Comparison of ENCODE assay signal across 13 mouse cellular contexts in the genomic region with DNA sequence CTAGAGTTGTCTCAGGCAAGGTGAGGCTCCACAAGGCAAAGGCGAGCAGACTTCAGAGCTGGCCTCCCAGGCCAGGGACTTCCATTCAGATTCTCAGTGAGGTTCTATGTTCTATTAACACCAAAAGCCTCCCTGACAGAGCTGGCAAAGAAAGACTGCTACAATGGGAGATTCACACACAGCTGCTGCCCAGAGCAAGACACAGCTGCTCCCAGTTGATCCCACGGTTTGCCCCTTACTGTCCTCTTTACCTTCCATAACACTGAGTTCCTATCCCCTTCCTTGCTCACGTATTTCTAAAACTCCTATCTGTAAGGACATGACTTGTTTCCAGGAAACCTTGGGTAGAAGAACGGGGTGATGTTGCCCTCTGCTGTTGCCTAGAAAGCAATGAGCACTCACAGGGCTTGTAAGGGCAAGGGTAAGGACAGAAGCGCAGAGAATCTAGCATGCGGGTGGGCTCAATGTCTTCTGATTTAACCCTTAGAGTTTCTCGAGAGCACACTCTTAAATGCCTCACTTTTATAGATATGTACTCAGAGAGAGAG.
DNase-seq lines count a peak whose midpoint lies in the region; ATAC-seq and TF ChIP-seq lines count a peak whose summit lies in the region.
"Had no signal": no experiment of that assay in that cellular context is flagged by ENCODE, and none has a peak within 500 bp of the region (broad histone marks: within the 10 kb centered on the region; RNA-seq: fewer than 3 reads in every experiment).

No protein-coding gene starts in this region.

- peaks cover 5% of the 10 kb centered on the region; the same call in 1 of the 2 replicates for H3K4me1 ChIP-seq in intestine, embryonic 14.5 days (replicated peaks; ENCODE audit: control insufficient read depth, insufficient read depth, low read length)
- no peaks in the 10 kb centered on the region for H3K4me1 ChIP-seq in intestine, embryonic 16.5 days (ENCODE audit: control insufficient read depth, insufficient read depth, low read length)
- no peaks in the 10 kb centered on the region for H3K4me1 ChIP-seq in liver, embryonic 14.5 days (replicated peaks; ENCODE audit: control insufficient read depth in 2 of 2, insufficient read depth in 2 of 2, low read length in 1 of 2)
- H3K4me1 ChIP-seq in limb, embryonic 14.5 days (ENCODE audit: control insufficient read depth, insufficient read depth, low read length) = no peaks in the 10 kb centered on the region
- H3K4me1 ChIP-seq: forebrain, embryonic 13.5 days had no signal

- TF ChIP-seq CTCF in liver, embryonic 14.5 days (IDR thresholded peaks at IDR 0.05; ENCODE audit: low read depth) = 0 out of 2 replicates have a peak, but pooled peaks have one; percentile 17

- no peak for TF ChIP-seq EP300 in liver, embryonic 14.5 days (IDR thresholded peaks at IDR 0.05; ENCODE audit: low read depth)

- H3K9me3 ChIP-seq in intestine, embryonic 14.5 days (ENCODE audit: control insufficient read depth, low read length) = no peaks in the 10 kb centered on the region
- no peaks in the 10 kb centered on the region for H3K9me3 ChIP-seq in intestine, embryonic 16.5 days (ENCODE audit: control insufficient read depth, low read length)
- H3K9me3 ChIP-seq in liver, embryonic 14.5 days (ENCODE audit: control insufficient read depth, low read length) = no peaks in the 10 kb centered on the region
- H3K9me3 ChIP-seq in limb, embryonic 14.5 days (ENCODE audit: control insufficient read depth, low read length) = no peaks in the 10 kb centered on the region
- H3K9me3 ChIP-seq: forebrain, embryonic 13.5 days had no signal

- no peak overlapping the region for H3K4me2 ChIP-seq in intestine, embryonic 14.5 days (ENCODE audit: low read length)
- no peak overlapping the region for H3K4me2 ChIP-seq in intestine, embryonic 16.5 days (ENCODE audit: low read depth, low read length)
- no peak overlapping the region for H3K4me2 ChIP-seq in liver, embryonic 14.5 days (ENCODE audit: low read depth)
- no peak overlapping the region for H3K4me2 ChIP-seq in limb, embryonic 14.5 days (replicated peaks; ENCODE audit: low read depth, low read length, severe bottlenecking)
- H3K4me2 ChIP-seq: forebrain, embryonic 13.5 days had no signal

- H3K4me3 ChIP-seq in intestine, embryonic 14.5 days (ENCODE audit: low read depth, low read length) = no peak overlapping the region
- H3K4me3 ChIP-seq in intestine, embryonic 16.5 days (ENCODE audit: low read length) = no peak overlapping the region
- H3K4me3 ChIP-seq in liver, embryonic 14.5 days (ENCODE audit: insufficient read depth in 1 of 2, low read depth in 2 of 2, low read length in 2 of 2) = no peak overlapping the region
- H3K4me3 ChIP-seq in limb, embryonic 14.5 days (replicated peaks; ENCODE audit: low read length) = no peak overlapping the region
- H3K4me3 ChIP-seq: forebrain, embryonic 13.5 days had no signal

- ATAC-seq in intestine, embryonic 14.5 days (replicated peaks; ENCODE audit: low FRiP score, low TSS enrichment, low read depth) = no peak
- no peak for ATAC-seq in intestine, embryonic 16.5 days
- no peak for ATAC-seq in liver, embryonic 14.5 days (ENCODE audit: insufficient read depth)
- ATAC-seq in limb, embryonic 14.5 days (ENCODE audit: low FRiP score, low read depth) = no peak
- ATAC-seq: forebrain, embryonic 13.5 days had no signal

- 53% methylated on average over 7 of the region's 7 CpGs for WGBS in intestine, embryonic 14.5 days
- WGBS in intestine, embryonic 16.5 days = 45% methylated on average over 7 of the region's 7 CpGs
- 59% methylated on average over 7 of the region's 7 CpGs for WGBS in liver, embryonic 14.5 days (ENCODE audit: insufficient replicate concordance)
- 61% methylated on average over 7 of the region's 7 CpGs for WGBS in limb, embryonic 14.5 days

- H3K27ac ChIP-seq in intestine, embryonic 14.5 days (ENCODE audit: low read depth) = no peak overlapping the region
- H3K27ac ChIP-seq in intestine, embryonic 16.5 days (ENCODE audit: low read length) = no peak overlapping the region
- no peak overlapping the region for H3K27ac ChIP-seq in liver, embryonic 14.5 days
- H3K27ac ChIP-seq in limb, embryonic 14.5 days (replicated peaks; ENCODE audit: low read depth, low read length) = no peak overlapping the region
- H3K27ac ChIP-seq: forebrain, embryonic 13.5 days had no signal

- DNase-seq in intestine, embryonic 14.5 days (ENCODE audit: low spot score) = peak; percentile 55
- DNase-seq in liver, embryonic 14.5 days (ENCODE audit: low read depth in 3 of 3, low spot score in 3 of 3) = no peak
- DNase-seq in liver = no peak
- peak; percentile 67 for DNase-seq in brain, adult 2 months (ENCODE audit: low read depth, low spot score)
- peak; percentile 21 for DNase-seq in limb, embryonic 14.5 days (ENCODE audit: low spot score)
- no peak for DNase-seq in Muller cell, postnatal 12 days (ENCODE audit: inconsistent ontology term)
- DNase-seq: cerebellum, postnatal 36 days; heart, adult 11 months; heart, postnatal 4 days; left cerebral cortex, postnatal 4 days; thymus, postnatal 25 days had no signal

- H3K36me3 ChIP-seq in intestine, embryonic 14.5 days (ENCODE audit: control insufficient read depth, insufficient read depth, low read length) = no peaks in the 10 kb centered on the region
- no peaks in the 10 kb centered on the region for H3K36me3 ChIP-seq in intestine, embryonic 16.5 days (ENCODE audit: control insufficient read depth, insufficient read depth, low read length)
- no peaks in the 10 kb centered on the region for H3K36me3 ChIP-seq in liver, embryonic 14.5 days (replicated peaks; ENCODE audit: control insufficient read depth, insufficient read depth, low read depth)
- H3K36me3 ChIP-seq in limb, embryonic 14.5 days (ENCODE audit: control insufficient read depth, insufficient read depth, low read length) = no peaks in the 10 kb centered on the region

- no peaks in the 10 kb centered on the region for H3K27me3 ChIP-seq in intestine, embryonic 14.5 days (replicated peaks; ENCODE audit: control insufficient read depth, insufficient read depth, low read length)
- H3K27me3 ChIP-seq in intestine, embryonic 16.5 days (replicated peaks; ENCODE audit: control insufficient read depth, insufficient read depth, low read length) = no peaks in the 10 kb centered on the region
- H3K27me3 ChIP-seq in liver, embryonic 14.5 days (ENCODE audit: control insufficient read depth, insufficient read depth, low read length) = no peaks in the 10 kb centered on the region
- H3K27me3 ChIP-seq in limb, embryonic 14.5 days (ENCODE audit: control insufficient read depth, insufficient read depth, low read length) = no peaks in the 10 kb centered on the region
- H3K27me3 ChIP-seq: forebrain, embryonic 13.5 days had no signal

- TF ChIP-seq POLR2A in limb, embryonic 14.5 days (IDR thresholded peaks at IDR 0.05; ENCODE audit: borderline replicate concordance, extremely low read depth, insufficient read depth, insufficient read length) = no peak

- H3K9ac ChIP-seq in intestine, embryonic 14.5 days (ENCODE audit: low read length) = no peak overlapping the region
- no peak overlapping the region for H3K9ac ChIP-seq in intestine, embryonic 16.5 days (ENCODE audit: low read depth, low read length)
- H3K9ac ChIP-seq in liver, embryonic 14.5 days (replicated peaks) = no peak overlapping the region
- H3K9ac ChIP-seq in limb, embryonic 14.5 days (ENCODE audit: low read depth, low read length, severe bottlenecking) = no peak overlapping the region
- H3K9ac ChIP-seq: forebrain, embryonic 13.5 days had no signal

Comparison
In these comparisons a context has a peak if more than half of its experiments do, and no peak if none do; other contexts are left out.
1. DNase-seq: peak in intestine, embryonic 14.5 days (single experiment), brain, adult 2 months (single experiment) and limb, embryonic 14.5 days (single experiment); none in liver, embryonic 14.5 days (0 of 3), liver (single experiment) and Muller cell, postnatal 12 days (single experiment).